Mouse (Mus musculus): Measurements from ENCODE around the gene 2700097O09Rik.

DNA sequence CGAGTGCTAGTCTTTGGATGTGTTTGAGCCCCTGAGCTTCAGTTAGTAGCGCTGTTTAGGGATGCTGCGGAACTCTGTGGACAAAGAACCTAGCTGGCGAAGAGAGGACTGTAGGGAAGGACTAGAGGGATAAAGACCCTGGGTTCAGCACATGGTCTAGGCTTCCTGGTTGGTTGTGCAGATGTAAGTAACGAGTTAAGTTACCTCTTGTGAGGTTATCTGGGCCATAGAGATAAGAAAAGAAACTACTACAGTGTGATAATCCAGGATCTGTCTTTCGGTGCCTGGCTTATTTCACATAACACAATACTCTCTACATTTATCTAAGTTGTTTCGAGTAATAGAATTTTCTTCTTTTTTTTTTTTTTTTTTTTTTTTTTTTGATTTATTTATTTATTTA is 6.2 kb downstream of the 2700097O09Rik start:
- TF ChIP-seq CTCF (IDR thresholded peaks at IDR 0.05) = no peak
- TF ChIP-seq EP300 (IDR thresholded peaks at IDR 0.05) = no peak

Data from lung, postnatal 0 days (tissue).